ENCODE assay signal across 7 mouse cellular contexts in genomic region chr11:80080381-80080825, GRCm38 (mm10). TPM values are rescaled to one million over a fixed set of nuclear protein-coding genes. Genes with fewer than 3 reads are reported as not detected.
DNase-seq lines count a peak whose midpoint lies in the region; ATAC-seq and TF ChIP-seq lines count a peak whose summit lies in the region.

No protein-coding gene starts in this region.

- H3K4me2 ChIP-seq in embryonic facial prominence, embryonic 12.5 days (replicated peaks) = peak overlapping the region; percentile 61
- H3K4me2 ChIP-seq in heart, embryonic 16.5 days (ENCODE audit: low read depth, low read length) = peak overlapping the region; percentile 78
- H3K4me2 ChIP-seq in liver, embryonic 14.5 days (ENCODE audit: low read depth) = peak overlapping the region; percentile 86
- H3K4me2 ChIP-seq in stomach, embryonic 15.5 days = peak overlapping the region; percentile 67

- peak overlapping the region; percentile 98 for H3K9ac ChIP-seq in embryonic facial prominence, embryonic 12.5 days
- H3K9ac ChIP-seq in heart, embryonic 16.5 days (ENCODE audit: low read length) = peak overlapping the region; percentile 96
- H3K9ac ChIP-seq in liver, embryonic 14.5 days (replicated peaks) = peak overlapping the region; percentile 97
- H3K9ac ChIP-seq in stomach, embryonic 15.5 days = peak overlapping the region; percentile 99

- no peak for TF ChIP-seq EP300 in liver, embryonic 14.5 days (IDR thresholded peaks at IDR 0.05; ENCODE audit: low read depth)

- peak overlapping the region; percentile 96 for H3K27ac ChIP-seq in embryonic facial prominence, embryonic 12.5 days
- peak overlapping the region; percentile 94 for H3K27ac ChIP-seq in heart, embryonic 16.5 days (ENCODE audit: low read length)
- H3K27ac ChIP-seq in liver, embryonic 14.5 days = peak overlapping the region; percentile 97
- peak overlapping the region; percentile 97 for H3K27ac ChIP-seq in stomach, embryonic 15.5 days

- no peaks in the 10 kb centered on the region for H3K36me3 ChIP-seq in embryonic facial prominence, embryonic 12.5 days
- H3K36me3 ChIP-seq in heart, embryonic 16.5 days (ENCODE audit: control insufficient read depth, insufficient read depth) = no peaks in the 10 kb centered on the region
- H3K36me3 ChIP-seq in liver, embryonic 14.5 days (replicated peaks; ENCODE audit: control insufficient read depth, insufficient read depth, low read depth) = peaks cover 22% of the 10 kb centered on the region
- no peaks in the 10 kb centered on the region for H3K36me3 ChIP-seq in stomach, embryonic 15.5 days

- peak; percentile 13 for DNase-seq in right cerebral cortex, adult 18-20 months
- DNase-seq in right cerebral cortex, postnatal 36 days (ENCODE audit: low spot score in 2 of 2) = no peak
- no peak for DNase-seq in liver, embryonic 14.5 days (ENCODE audit: low read depth in 3 of 3, low spot score in 3 of 3)
- no peak for DNase-seq in thymus, postnatal 25 days

- peak overlapping the region; percentile 96 for H3K4me3 ChIP-seq in embryonic facial prominence, embryonic 12.5 days
- H3K4me3 ChIP-seq in heart, embryonic 16.5 days (ENCODE audit: low read length) = peak overlapping the region; percentile 83
- H3K4me3 ChIP-seq in liver, embryonic 14.5 days (ENCODE audit: insufficient read depth in 1 of 2, low read depth in 2 of 2, low read length in 2 of 2) = peak overlapping the region; percentile 89 to 99
- H3K4me3 ChIP-seq in stomach, embryonic 15.5 days (replicated peaks) = peak overlapping the region; percentile 98

- ATAC-seq in embryonic facial prominence, embryonic 12.5 days (ENCODE audit: insufficient number of reproducible peaks, insufficient read depth, low FRiP score, low TSS enrichment) = peak; percentile 12; the same call in 1 of the 2 replicates
- peak; percentile 43 for ATAC-seq in heart, embryonic 16.5 days (replicated peaks; ENCODE audit: extremely low read depth, insufficient read depth, low FRiP score)
- peak; percentile 25; the same call in 1 of the 2 replicates for ATAC-seq in liver, embryonic 14.5 days (ENCODE audit: insufficient read depth)
- ATAC-seq in stomach, embryonic 15.5 days (ENCODE audit: insufficient read depth, low FRiP score, low read depth) = peak; percentile 20

- WGBS in embryonic facial prominence, embryonic 12.5 days = 1% methylated on average over 32 of the region's 32 CpGs
- WGBS in heart, embryonic 16.5 days = under 1% methylated on average over 32 of the region's 32 CpGs
- under 1% methylated on average over 32 of the region's 32 CpGs for WGBS in liver, embryonic 14.5 days (ENCODE audit: insufficient replicate concordance)
- under 1% methylated on average over 32 of the region's 32 CpGs for WGBS in stomach, embryonic 15.5 days

- peaks cover 14% of the 10 kb centered on the region for H3K4me1 ChIP-seq in embryonic facial prominence, embryonic 12.5 days
- H3K4me1 ChIP-seq in heart, embryonic 16.5 days (ENCODE audit: control insufficient read depth, insufficient read depth, low read length) = peaks cover 16% of the 10 kb centered on the region
- H3K4me1 ChIP-seq in liver, embryonic 14.5 days (replicated peaks; ENCODE audit: control insufficient read depth in 2 of 2, insufficient read depth in 2 of 2, low read length in 1 of 2) = peaks cover 26% of the 10 kb centered on the region in 2 experiments
- peaks cover 14% of the 10 kb centered on the region for H3K4me1 ChIP-seq in stomach, embryonic 15.5 days

- no peaks in the 10 kb centered on the region for H3K9me3 ChIP-seq in embryonic facial prominence, embryonic 12.5 days
- H3K9me3 ChIP-seq in heart, embryonic 16.5 days (replicated peaks; ENCODE audit: control insufficient read depth, low read length) = no peaks in the 10 kb centered on the region
- H3K9me3 ChIP-seq in liver, embryonic 14.5 days (ENCODE audit: control insufficient read depth, low read length) = no peaks in the 10 kb centered on the region
- no peaks in the 10 kb centered on the region for H3K9me3 ChIP-seq in stomach, embryonic 15.5 days

- no peaks in the 10 kb centered on the region for H3K27me3 ChIP-seq in embryonic facial prominence, embryonic 12.5 days
- no peaks in the 10 kb centered on the region for H3K27me3 ChIP-seq in heart, embryonic 16.5 days (ENCODE audit: control insufficient read depth, insufficient read depth, low read length)
- no peaks in the 10 kb centered on the region for H3K27me3 ChIP-seq in liver, embryonic 14.5 days (ENCODE audit: control insufficient read depth, insufficient read depth, low read length)
- H3K27me3 ChIP-seq in stomach, embryonic 15.5 days (replicated peaks) = no peaks in the 10 kb centered on the region

- no peak for TF ChIP-seq CTCF in liver, embryonic 14.5 days (IDR thresholded peaks at IDR 0.05; ENCODE audit: low read depth)

RNA-seq across cellular contexts. Expression of gene Crlf3, which starts 0.4 kb away (rescaled TPM):
- polyA plus RNA-seq in embryonic facial prominence, embryonic 12.5 days (2016; fragmentation: Nextera tagmentation; extraction: Ambion mirVana) = 51.7 and 52.9 TPM in 2 replicates
- polyA plus RNA-seq in heart, embryonic 16.5 days (2015; fragmentation: Nextera tagmentation; extraction: Ambion mirVana) = 32.0 and 42.8 TPM in 2 replicates
- 32.4 and 49.4 TPM in 2 replicates for polyA plus RNA-seq in liver, embryonic 14.5 days (2012; rRNA removed)
- 81.1 and 84.2 TPM in 2 replicates for polyA plus RNA-seq in liver, embryonic 14.5 days (2014; fragmentation: Nextera tagmentation; extraction: Ambion mirVana)
- polyA plus RNA-seq in stomach, embryonic 15.5 days (2015; fragmentation: Nextera tagmentation; extraction: Ambion mirVana) = 31.0 and 39.5 TPM in 2 replicates

RNA-seq across cellular contexts. Expression of gene Atad5, which starts 8.8 kb away (rescaled TPM):
- 16.0 and 16.7 TPM in 2 replicates for polyA plus RNA-seq in embryonic facial prominence, embryonic 12.5 days (2016; fragmentation: Nextera tagmentation; extraction: Ambion mirVana)
- 4.6 and 5.0 TPM in 2 replicates for polyA plus RNA-seq in heart, embryonic 16.5 days (2015; fragmentation: Nextera tagmentation; extraction: Ambion mirVana)
- polyA plus RNA-seq in liver, embryonic 14.5 days (2012; rRNA removed) = 7.1 and 10.9 TPM in 2 replicates
- polyA plus RNA-seq in liver, embryonic 14.5 days (2014; fragmentation: Nextera tagmentation; extraction: Ambion mirVana) = 11.6 and 11.8 TPM in 2 replicates
- polyA plus RNA-seq in stomach, embryonic 15.5 days (2015; fragmentation: Nextera tagmentation; extraction: Ambion mirVana) = 9.3 and 9.6 TPM in 2 replicates
